Mouse (Mus musculus): ENCODE measurements around the gene Gpr6. TPM values are rescaled to one million over a fixed set of nuclear protein-coding genes. Genes with fewer than 3 reads are reported as not detected.

Gene Gpr6
- 0.12 TPM in 1 of 2 replicates, not detected in the other for polyA plus RNA-seq (2015; fragmentation: Nextera tagmentation; extraction: Ambion mirVana)

DNA sequence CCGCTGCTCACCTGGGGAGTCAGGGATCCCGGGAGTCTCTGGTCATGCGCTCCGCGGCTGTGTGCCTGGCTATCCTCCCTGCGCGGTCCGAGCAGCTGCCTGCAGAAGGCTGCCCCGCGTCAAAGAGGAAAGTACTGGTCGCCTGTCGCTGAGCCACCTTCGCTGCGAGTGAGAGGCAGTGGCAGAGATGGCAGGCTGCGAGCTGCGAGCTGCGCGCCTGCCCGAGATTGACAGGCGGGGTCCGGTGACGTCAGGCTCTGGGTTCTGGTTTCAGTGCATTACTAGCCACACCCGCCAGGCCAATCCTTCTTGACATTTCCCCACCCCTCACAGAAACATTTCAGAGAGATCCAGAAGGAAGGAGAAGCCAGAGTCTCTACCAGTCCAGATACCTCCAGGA is at the start of gene Gpr6:
Gpr6 (minus strand) TSS at position 170 of the 400 bp plus-strand sequence.
- ATAC-seq (replicated peaks; ENCODE audit: low FRiP score) = no peak
- WGBS = 1% methylated on average over 23 of the region's 23 CpGs
- Histone ChIP-seq H3K4me1 (peaks cover 15% of the 10 kb centered on the region), H3K36me3 (no peaks in the 10 kb centered on the region), H3K4me2 (peak within 1 kb of the TSS; percentile 48), H3K4me3 (replicated peaks) (peak within 1 kb of the TSS; percentile 25), H3K9ac (no peak within 1 kb of the TSS), H3K27ac (no peak within 1 kb of the TSS), H3K27me3 (peaks cover 45% of the 10 kb centered on the region), H3K9me3 (replicated peaks) (no peaks in the 10 kb centered on the region)

DNA sequence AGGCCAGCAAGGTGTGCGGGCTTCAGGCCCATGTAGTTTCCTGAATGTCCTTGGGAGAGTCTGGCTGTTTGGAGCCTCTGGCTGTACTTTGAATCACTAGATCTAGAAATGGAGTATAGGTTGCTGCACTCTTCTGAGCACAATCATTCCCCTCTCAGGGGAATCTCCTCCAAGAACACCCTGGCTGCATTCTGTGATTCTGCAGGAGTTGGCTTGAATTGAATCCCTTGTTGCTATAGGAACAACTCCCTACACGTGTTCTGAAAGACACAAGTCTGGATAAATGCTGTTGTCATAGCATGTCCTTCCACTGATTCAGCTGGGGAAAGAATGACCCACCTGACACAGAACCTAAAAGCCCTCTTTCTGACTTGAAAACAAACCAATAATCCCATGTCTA is 28.0 kb upstream of the Gpr6 start:
- H3K9ac ChIP-seq = no peak overlapping the region
- 77% methylated on average over 2 of the region's 2 CpGs for WGBS
- no peaks in the 10 kb centered on the region for H3K4me1 ChIP-seq
- H3K27me3 ChIP-seq = no peaks in the 10 kb centered on the region
- H3K27ac ChIP-seq = no peak overlapping the region
- no peak overlapping the region for H3K4me3 ChIP-seq (replicated peaks)
- H3K36me3 ChIP-seq = no peaks in the 10 kb centered on the region
- H3K4me2 ChIP-seq = no peak overlapping the region
- H3K9me3 ChIP-seq (replicated peaks) = no peaks in the 10 kb centered on the region
- no peak for ATAC-seq (replicated peaks; ENCODE audit: low FRiP score)

DNA sequence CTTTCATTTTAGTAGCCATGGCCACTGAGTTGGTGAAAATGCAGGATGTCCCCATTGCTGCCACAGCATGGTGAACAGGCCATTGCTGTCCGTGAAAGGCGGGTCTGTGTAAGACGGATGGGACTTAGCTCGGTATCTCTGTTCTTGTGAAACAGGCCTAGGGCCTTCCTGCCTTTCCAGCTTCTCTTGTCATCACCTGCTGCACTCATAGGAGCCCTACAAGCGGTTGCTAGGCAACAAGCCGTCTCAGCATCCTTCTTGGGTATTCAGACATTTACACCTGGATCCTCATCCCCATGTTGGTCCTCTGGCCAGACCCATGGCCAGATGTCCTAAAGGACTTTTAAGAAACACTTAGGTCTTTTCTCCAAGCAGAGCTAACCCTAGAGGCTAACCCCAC is 26.1 kb upstream of the Gpr6 start:
- Histone ChIP-seq H3K4me1 (no peaks in the 10 kb centered on the region), H3K27ac (no peak overlapping the region), H3K9me3 (replicated peaks) (no peaks in the 10 kb centered on the region), H3K9ac (no peak overlapping the region), H3K36me3 (no peaks in the 10 kb centered on the region), H3K27me3 (no peaks in the 10 kb centered on the region), H3K4me3 (replicated peaks) (no peak overlapping the region), H3K4me2 (no peak overlapping the region)
- no peak for ATAC-seq (replicated peaks; ENCODE audit: low FRiP score)
- 88% methylated on average over 6 of the region's 6 CpGs for WGBS

DNA sequence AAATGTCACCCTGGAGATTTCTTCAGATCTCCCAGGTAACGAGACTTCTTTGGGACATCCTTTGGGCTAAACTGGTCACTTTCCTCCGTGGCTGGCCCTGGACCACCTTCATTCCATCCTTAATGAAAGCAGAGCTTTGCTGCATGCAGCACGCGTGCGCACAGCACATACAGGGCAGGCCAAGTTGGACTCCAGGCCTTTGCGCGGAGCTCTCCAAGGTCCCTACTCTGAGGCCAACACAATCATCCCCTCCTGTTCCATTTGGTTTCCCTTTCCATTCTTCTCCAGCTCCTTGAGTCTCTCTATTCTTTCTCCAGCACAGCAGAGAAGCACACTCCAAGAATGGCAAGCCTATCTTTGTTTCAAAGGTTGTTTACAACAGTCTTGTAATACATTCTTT is 16.8 kb upstream of the Gpr6 start:
- ATAC-seq (replicated peaks; ENCODE audit: low FRiP score) = no peak
- Histone ChIP-seq H3K27ac (no peak overlapping the region), H3K4me2 (no peak overlapping the region), H3K9me3 (replicated peaks) (no peaks in the 10 kb centered on the region), H3K36me3 (no peaks in the 10 kb centered on the region), H3K9ac (no peak overlapping the region), H3K4me3 (replicated peaks) (no peak overlapping the region), H3K27me3 (no peaks in the 10 kb centered on the region), H3K4me1 (no peaks in the 10 kb centered on the region)
- 52% methylated on average over 7 of the region's 7 CpGs for WGBS

DNA sequence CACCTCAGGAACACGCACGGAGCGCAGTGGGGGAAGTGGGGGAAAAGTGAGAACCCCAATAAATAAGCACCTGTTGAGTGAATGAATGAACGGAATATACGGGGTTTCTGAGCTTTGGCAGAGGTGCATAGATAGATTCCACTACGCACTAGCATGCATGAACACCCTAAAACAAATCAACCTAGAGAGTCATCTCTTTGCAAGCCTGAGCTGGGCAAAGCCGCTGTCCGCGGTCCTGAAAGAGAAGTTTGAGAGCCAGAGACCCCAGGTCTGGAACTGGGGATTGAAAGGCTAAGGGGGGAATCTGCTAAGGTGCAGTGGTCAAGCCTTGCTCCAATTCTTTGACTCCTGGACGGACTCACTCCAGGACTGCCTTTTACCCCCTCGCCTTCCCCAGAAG is 389 bp downstream of the Gpr6 start:
- Histone ChIP-seq H3K27ac (no peak overlapping the region), H3K4me2 (peak overlapping the region; percentile 48), H3K4me1 (peaks cover 15% of the 10 kb centered on the region), H3K9ac (no peak overlapping the region), H3K4me3 (replicated peaks) (no peak overlapping the region), H3K36me3 (no peaks in the 10 kb centered on the region), H3K27me3 (peaks cover 45% of the 10 kb centered on the region), H3K9me3 (replicated peaks) (no peaks in the 10 kb centered on the region)
- WGBS = 3% methylated on average over 11 of the region's 11 CpGs
- ATAC-seq (replicated peaks; ENCODE audit: low FRiP score) = 0 out of 2 replicates have a peak, but pooled peaks have one; percentile 71

DNA sequence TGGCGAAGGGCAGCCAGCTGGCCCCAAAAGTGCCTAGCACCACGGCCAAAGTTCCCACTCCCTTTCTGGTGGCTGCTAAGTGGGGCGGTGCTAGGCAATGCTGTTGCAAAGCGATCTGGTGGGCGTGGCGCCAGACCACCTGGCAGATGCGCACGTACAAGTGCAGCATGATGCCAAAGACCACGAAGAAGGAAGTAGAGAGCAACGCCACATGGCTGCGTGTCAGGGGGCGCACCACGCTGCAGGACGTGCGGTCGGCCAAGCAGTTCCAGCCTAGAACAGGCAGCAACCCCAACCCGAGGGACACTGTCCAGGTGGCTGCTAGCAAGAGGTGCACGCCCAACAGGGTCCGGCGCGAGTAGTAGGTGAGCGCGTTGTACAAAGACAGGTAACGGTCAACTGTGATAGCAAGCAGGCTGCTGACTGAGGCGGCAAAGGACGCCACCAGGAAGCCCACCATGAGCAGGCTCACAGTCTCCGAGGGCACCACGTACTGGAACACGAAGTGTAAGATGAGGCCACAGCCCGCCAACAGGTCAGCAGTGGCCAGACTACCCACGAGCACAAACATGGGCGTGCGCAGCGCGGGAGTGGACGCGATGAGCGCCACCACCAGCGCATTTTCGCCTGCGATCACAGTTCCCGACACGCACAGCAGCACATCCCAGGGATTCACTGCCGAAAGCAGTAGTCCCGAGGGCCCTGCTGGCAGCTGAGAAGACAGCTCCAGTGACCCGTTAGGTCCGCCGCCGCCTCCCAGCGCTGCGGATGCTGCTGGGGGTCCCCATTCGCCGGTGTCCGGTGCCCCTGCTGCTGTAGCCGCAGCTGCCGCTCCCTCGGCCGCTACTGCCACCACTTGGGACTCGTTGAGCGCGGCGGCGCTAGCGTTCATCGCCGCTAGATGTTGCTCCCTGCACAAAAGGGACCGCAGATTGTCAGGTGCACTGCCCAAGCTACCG is 1.1 kb downstream of the Gpr6 start:
- ATAC-seq (replicated peaks; ENCODE audit: low FRiP score) = 0 out of 2 replicates have a peak, but pooled peaks have one; percentile 43
- H3K27ac ChIP-seq = no peak overlapping the region
- H3K4me1 ChIP-seq = peaks cover 15% of the 10 kb centered on the region
- H3K9me3 ChIP-seq (replicated peaks) = no peaks in the 10 kb centered on the region
- H3K36me3 ChIP-seq = no peaks in the 10 kb centered on the region
- H3K4me2 ChIP-seq = peak overlapping the region; percentile 48
- WGBS = 2% methylated on average over 68 of the region's 68 CpGs
- no peak overlapping the region for H3K9ac ChIP-seq
- peak overlapping the region; percentile 25 for H3K4me3 ChIP-seq (replicated peaks)
- H3K27me3 ChIP-seq = peaks cover 45% of the 10 kb centered on the region

DNA sequence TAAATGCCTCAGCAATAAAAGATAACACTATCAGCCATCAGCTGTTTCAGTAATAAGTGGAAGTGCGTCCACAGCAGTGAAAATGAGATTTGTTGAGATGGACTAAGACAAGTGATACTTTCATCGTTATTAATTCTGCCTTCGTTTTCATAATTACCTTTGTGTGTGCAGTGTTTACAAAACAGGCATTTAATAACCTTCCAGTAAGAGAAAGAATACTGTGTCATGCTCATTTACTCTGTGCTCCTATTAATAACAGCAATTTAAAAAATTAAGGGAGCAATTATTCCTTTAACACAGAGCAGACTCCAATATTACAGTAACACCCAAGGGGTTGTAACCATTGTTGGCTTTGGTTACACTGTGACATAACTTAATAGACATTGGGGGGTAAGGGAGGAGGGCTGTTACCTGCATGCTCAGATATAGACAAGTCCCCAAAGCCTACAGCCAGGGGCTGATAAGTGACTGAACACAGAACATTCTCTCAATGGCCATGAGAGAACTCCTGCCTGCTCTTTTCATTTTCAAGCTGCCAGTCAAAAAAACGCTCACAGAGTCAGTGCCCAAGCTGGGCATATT is 11.7 kb downstream of the Gpr6 start:
- 76% methylated on average over 4 of the region's 4 CpGs for WGBS
- H3K9ac ChIP-seq = no peak overlapping the region
- no peak for ATAC-seq (replicated peaks; ENCODE audit: low FRiP score)
- H3K9me3 ChIP-seq (replicated peaks) = no peaks in the 10 kb centered on the region
- H3K4me3 ChIP-seq (replicated peaks) = no peak overlapping the region
- H3K27ac ChIP-seq = no peak overlapping the region
- no peaks in the 10 kb centered on the region for H3K4me1 ChIP-seq
- no peaks in the 10 kb centered on the region for H3K36me3 ChIP-seq
- H3K4me2 ChIP-seq = no peak overlapping the region
- H3K27me3 ChIP-seq = no peaks in the 10 kb centered on the region

DNA sequence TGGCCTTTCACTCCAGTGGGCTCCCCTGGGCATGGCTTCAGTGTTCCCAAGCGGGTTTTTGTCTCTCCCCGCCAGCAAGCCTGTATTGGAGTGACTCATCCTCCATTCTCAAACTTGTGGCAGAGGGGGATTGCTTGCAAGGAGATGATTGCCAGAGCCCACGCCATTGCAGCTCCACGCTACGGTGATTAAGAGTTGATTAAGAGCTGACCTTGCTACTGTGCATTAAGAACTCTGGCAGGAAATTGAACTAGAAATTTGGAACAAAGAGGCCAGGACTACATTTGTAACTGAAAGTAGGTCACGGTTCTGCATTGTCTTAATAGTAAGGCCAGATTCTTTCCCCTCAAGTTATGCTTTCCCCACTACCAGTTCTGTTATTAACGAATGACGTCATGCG is 16.5 kb downstream of the Gpr6 start:
- no peaks in the 10 kb centered on the region for H3K4me1 ChIP-seq
- no peak overlapping the region for H3K27ac ChIP-seq
- no peaks in the 10 kb centered on the region for H3K27me3 ChIP-seq
- no peak for ATAC-seq (replicated peaks; ENCODE audit: low FRiP score)
- no peaks in the 10 kb centered on the region for H3K36me3 ChIP-seq
- no peaks in the 10 kb centered on the region for H3K9me3 ChIP-seq (replicated peaks)
- H3K4me2 ChIP-seq = no peak overlapping the region
- no peak overlapping the region for H3K9ac ChIP-seq
- 64% methylated on average over 9 of the region's 9 CpGs for WGBS
- no peak overlapping the region for H3K4me3 ChIP-seq (replicated peaks)

DNA sequence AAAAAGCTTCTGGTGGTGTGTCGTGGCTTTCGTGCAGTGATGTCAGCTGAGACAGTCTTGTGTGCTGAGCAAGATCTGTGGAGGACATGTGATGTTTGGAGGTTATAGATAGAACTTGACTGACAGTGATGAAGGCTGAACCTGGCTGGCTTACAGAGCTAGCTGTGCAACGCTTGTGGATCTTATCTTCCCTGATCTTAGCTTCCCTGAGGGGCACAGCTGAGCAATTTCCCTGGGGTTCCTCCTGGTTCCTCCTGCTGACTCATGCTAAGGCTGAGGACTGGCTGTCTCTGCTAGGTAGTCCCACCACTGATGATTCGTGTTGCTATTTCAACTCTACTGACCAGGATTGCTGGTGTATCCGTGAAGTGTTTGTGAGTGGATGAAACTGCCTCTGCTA is 18.1 kb downstream of the Gpr6 start:
- Histone ChIP-seq H3K27me3 (no peaks in the 10 kb centered on the region), H3K9ac (no peak overlapping the region), H3K4me1 (no peaks in the 10 kb centered on the region), H3K4me3 (replicated peaks) (no peak overlapping the region), H3K27ac (no peak overlapping the region), H3K36me3 (no peaks in the 10 kb centered on the region), H3K4me2 (no peak overlapping the region), H3K9me3 (replicated peaks) (no peaks in the 10 kb centered on the region)
- 74% methylated on average over 5 of the region's 5 CpGs for WGBS
- no peak for ATAC-seq (replicated peaks; ENCODE audit: low FRiP score)

DNA sequence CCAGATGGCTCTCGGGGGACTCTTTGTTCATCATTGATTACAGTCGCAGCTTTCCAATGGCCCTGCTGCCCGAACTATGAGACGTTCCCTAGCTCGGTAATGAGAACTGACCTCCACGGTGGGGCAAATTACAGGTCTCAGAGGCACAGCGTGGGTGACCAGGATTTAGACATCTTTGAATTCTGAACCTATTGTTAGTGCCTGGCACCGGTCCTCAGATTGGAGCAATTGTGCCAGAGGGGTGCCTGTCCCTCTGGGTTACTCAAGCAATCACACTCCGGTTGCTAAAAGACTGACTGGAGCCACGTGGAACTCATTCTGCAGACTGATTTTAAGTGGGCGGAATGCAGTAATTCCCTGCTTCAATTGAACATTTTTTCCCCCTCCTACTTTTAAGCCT is 29.8 kb downstream of the Gpr6 start:
- WGBS = 63% methylated on average over 11 of the region's 11 CpGs
- no peak overlapping the region for H3K4me2 ChIP-seq
- no peaks in the 10 kb centered on the region for H3K27me3 ChIP-seq
- no peaks in the 10 kb centered on the region for H3K9me3 ChIP-seq (replicated peaks)
- H3K36me3 ChIP-seq = no peaks in the 10 kb centered on the region
- H3K4me3 ChIP-seq (replicated peaks) = no peak overlapping the region
- H3K9ac ChIP-seq = no peak overlapping the region
- ATAC-seq (replicated peaks; ENCODE audit: low FRiP score) = no peak
- H3K27ac ChIP-seq = no peak overlapping the region
- no peaks in the 10 kb centered on the region for H3K4me1 ChIP-seq

DNA sequence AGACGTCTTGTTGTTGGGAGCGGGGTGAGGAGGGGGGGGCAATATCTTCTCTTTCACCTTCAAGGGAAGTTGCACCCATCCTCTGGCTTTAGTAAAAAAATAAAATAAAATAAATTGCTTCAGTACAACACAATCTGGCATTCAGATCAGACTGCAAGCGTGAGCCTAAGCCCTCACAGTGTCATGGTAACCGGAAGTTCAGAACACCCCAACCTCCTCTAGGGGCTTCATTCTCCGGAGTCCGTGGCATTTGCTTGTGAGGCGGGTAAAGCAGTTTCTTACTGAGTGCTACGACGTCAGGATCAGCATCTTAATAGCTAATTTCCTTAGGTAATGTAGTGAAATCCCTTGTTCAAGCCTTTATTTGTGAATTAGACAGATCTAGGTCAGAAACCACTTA is 30.6 kb downstream of the Gpr6 start:
- WGBS = 79% methylated on average over 9 of the region's 9 CpGs
- no peaks in the 10 kb centered on the region for H3K9me3 ChIP-seq (replicated peaks)
- H3K4me1 ChIP-seq = no peaks in the 10 kb centered on the region
- no peak for ATAC-seq (replicated peaks; ENCODE audit: low FRiP score)
- H3K27me3 ChIP-seq = no peaks in the 10 kb centered on the region
- H3K27ac ChIP-seq = no peak overlapping the region
- no peak overlapping the region for H3K4me3 ChIP-seq (replicated peaks)
- H3K9ac ChIP-seq = no peak overlapping the region
- no peaks in the 10 kb centered on the region for H3K36me3 ChIP-seq
- no peak overlapping the region for H3K4me2 ChIP-seq

DNA sequence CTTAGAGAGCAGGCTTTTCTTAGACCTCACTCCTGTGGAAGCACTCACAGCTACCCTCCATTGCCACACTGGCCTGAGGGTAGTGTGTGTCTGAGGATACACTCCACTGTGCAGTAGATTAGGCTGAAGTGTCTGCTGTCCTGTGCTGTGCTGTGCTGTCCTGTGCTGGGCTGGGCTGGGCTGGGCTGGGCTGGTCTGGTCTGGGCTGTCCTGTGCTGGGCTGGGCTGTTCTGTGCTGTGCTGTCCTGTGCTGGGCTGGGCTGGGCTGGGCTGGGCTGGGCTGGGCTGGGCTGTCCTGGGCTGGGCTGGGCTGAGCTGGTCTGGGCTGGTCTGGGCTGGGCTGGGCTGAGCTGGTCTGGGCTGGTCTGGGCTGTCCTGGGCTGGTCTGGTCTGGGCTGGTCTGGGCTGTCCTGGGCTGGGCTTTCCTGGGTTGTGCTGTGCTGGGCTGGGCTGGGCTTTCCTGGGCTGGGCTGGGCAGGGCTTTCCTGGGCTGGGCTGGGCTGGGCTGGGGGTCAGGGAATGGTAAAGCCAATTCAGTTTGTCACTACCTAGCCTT is 31.5 kb downstream of the Gpr6 start:
- Histone ChIP-seq H3K4me1 (no peaks in the 10 kb centered on the region), H3K9ac (no peak overlapping the region), H3K9me3 (replicated peaks) (no peaks in the 10 kb centered on the region), H3K4me3 (replicated peaks) (no peak overlapping the region), H3K4me2 (no peak overlapping the region), H3K36me3 (no peaks in the 10 kb centered on the region), H3K27me3 (no peaks in the 10 kb centered on the region), H3K27ac (no peak overlapping the region)
- ATAC-seq (replicated peaks; ENCODE audit: low FRiP score) = peak; percentile 64; the same call in 1 of the 2 replicates
